Mouse (Mus musculus) heart, embryonic 14.5 days (tissue): ENCODE data around the gene Ptgis. TPM values are rescaled to one million over a fixed set of nuclear protein-coding genes. Genes with fewer than 3 reads are reported as not detected.

Source experiments
- ATAC-seq: fragments of 200-750 bp; cut with Nextera tagmentation; 2 replicates; pipeline ENCODE4 v1.8.0; 2017; ENCODE audit warnings: low read depth, moderate TSS enrichment; ENCODE audit not compliant: insufficient number of reproducible peaks, insufficient read depth, low FRiP score
- H3K27ac ChIP-seq, 2 experiments: fragments of 200-500 bp in 1 of 2; fragments of 300-500 bp in 1 of 2; sonication (generic) in 1 of 2; replicated peaks in 1 of 2; 2 replicates each; pipeline ENCODE4 v1.5.1; 2012 to 2014; ENCODE audit warnings: low read depth in 2 of 2, low read length in 2 of 2, control low read depth in 1 of 2, mild to moderate bottlenecking in 1 of 2, mixed read lengths in 1 of 2; ENCODE audit not compliant: control insufficient read depth in 1 of 2, insufficient read depth in 1 of 2
- H3K27me3 ChIP-seq: fragments of 300-500 bp; sonication (generic); 2 replicates; pipeline ENCODE4 v1.6.1; 2014; ENCODE audit warnings: mild to moderate bottlenecking, low read length, control low read depth; ENCODE audit not compliant: control insufficient read depth, insufficient read depth
- H3K36me3 ChIP-seq: fragments of 300-500 bp; sonication (generic); 2 replicates; pipeline ENCODE4 v1.6.1; 2014; ENCODE audit warnings: mild to moderate bottlenecking, control low read depth, low read length, mixed read lengths; ENCODE audit not compliant: control insufficient read depth, insufficient read depth
- H3K4me1 ChIP-seq, 2 experiments: fragments of 200-500 bp in 1 of 2; fragments of 300-500 bp in 1 of 2; sonication (generic) in 1 of 2; 2 replicates each; pipeline ENCODE4 v1.6.1; 2012 to 2014; ENCODE audit warnings: low read length in 2 of 2, control low read depth in 1 of 2, mixed read lengths in 1 of 2; ENCODE audit not compliant: control insufficient read depth in 2 of 2, insufficient read depth in 2 of 2
- H3K4me2 ChIP-seq: fragments of 300-500 bp; sonication (generic); 2 replicates; pipeline ENCODE4 v1.6.1; 2014; ENCODE audit warnings: mild to moderate bottlenecking, low read length
- H3K4me3 ChIP-seq, 2 experiments: fragments of 200-500 bp in 1 of 2; fragments of 300-500 bp in 1 of 2; sonication (generic) in 1 of 2; 2 replicates each; pipeline ENCODE4 v1.5.1; 2012 to 2014; ENCODE audit warnings: low read length in 2 of 2, mild to moderate bottlenecking in 2 of 2, control low read depth in 1 of 2, low read depth in 1 of 2, moderate library complexity in 1 of 2; ENCODE audit not compliant: control insufficient read depth in 1 of 2, insufficient read depth in 1 of 2
- H3K9ac ChIP-seq: fragments of 300-500 bp; sonication (generic); 2 replicates; pipeline ENCODE4 v1.6.1; 2014; ENCODE audit warnings: mild to moderate bottlenecking, low read length
- H3K9me3 ChIP-seq: fragments of 300-500 bp; sonication (generic); 2 replicates; pipeline ENCODE4 v1.6.1; 2016; ENCODE audit warnings: low read length, control low read depth; ENCODE audit not compliant: control insufficient read depth
- WGBS: fragments of 180-500 bp; shearing (Covaris S2); extraction: QIAGEN DNeasy Blood & Tissue Kit; methylation state at CpG from one replicate; pipeline ENCODE4 v1.1.7; 2014; 5-methylcytosine and 5-hydroxymethylcytosine counted together
- polyA plus RNA-seq: library from polyadenylated mRNA; unstranded; fragments of >200 nt; fragmentation: Nextera tagmentation; extraction: Ambion mirVana; gene quantifications from 2 replicates; pipeline ENCODE4 v1.2.1, GENCODE M21; 2014

Ptgis gene
- polyA plus RNA-seq, 1 experiment from 2014 or later, result 21.2 TPM

DNA sequence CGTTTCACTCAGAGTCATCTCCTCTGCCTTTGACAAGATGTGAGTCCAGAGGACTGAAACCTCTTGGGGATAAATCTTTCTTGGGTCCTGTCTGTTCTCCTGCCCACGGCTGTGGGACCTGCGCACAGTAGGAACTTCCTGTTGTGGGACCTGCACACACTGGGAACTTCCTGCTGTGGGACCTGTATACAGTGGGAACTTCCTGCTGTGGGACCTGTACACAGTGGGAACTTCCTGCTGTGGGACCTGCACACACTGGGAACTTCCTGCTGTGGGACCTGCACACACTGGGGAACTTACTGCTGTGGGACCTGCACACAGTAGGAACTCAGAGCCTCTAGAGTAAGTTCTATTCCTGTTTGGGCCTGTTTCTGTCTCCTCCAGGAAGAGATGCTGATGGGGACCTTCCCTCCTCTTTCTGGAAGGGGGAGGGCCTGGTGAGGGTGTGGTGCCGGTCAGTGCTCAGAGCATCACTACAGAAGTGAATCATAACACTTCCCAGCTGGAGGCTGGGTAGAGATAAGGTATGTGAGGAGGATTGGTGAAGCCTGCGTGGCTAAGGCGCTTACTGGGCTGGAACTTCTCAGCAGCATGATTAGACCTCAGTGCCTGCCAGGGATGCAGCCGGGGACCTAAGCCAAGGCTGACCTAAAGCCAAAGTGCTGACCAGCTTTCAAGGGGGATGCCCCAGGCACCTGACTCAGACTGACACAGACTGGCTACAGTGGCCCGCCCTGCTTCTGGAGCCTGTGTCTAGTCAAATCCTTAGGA is 22.8 kb upstream of the Ptgis start:
- no peaks in the 10 kb centered on the region for H3K36me3 ChIP-seq
- WGBS, result 53% methylated on average over 8 of the region's 8 CpGs
- peak; percentile 15; the same call in 1 of the 2 replicates for ATAC-seq
- H3K27me3 ChIP-seq, result no peaks in the 10 kb centered on the region
- H3K4me2 ChIP-seq, result no peak overlapping the region
- peaks cover 15 to 19% of the 10 kb centered on the region in 2 experiments for H3K4me1 ChIP-seq
- no peak overlapping the region for H3K4me3 ChIP-seq
- no peak overlapping the region for H3K9ac ChIP-seq
- H3K27ac ChIP-seq, result peak overlapping the region in 1 of 2 experiments; percentile 22; a peak in 1 of 4 replicates
- no peaks in the 10 kb centered on the region for H3K9me3 ChIP-seq

GRCm38 (mm10) chr2:167262433-167262832 is 22.0 kb upstream of the Ptgis start:
- 92% methylated on average over 10 of the region's 10 CpGs for WGBS
- Histone ChIP-seq H3K4me2 (no peak overlapping the region), H3K9ac (no peak overlapping the region), H3K27ac (no peak overlapping the region), H3K9me3 (no peaks in the 10 kb centered on the region), H3K4me1 (peaks cover 8 to 13% of the 10 kb centered on the region in 2 experiments; a peak in 3 of 4 replicates), H3K36me3 (no peaks in the 10 kb centered on the region), H3K27me3 (no peaks in the 10 kb centered on the region), H3K4me3 (no peak overlapping the region)
- no peak for ATAC-seq

DNA sequence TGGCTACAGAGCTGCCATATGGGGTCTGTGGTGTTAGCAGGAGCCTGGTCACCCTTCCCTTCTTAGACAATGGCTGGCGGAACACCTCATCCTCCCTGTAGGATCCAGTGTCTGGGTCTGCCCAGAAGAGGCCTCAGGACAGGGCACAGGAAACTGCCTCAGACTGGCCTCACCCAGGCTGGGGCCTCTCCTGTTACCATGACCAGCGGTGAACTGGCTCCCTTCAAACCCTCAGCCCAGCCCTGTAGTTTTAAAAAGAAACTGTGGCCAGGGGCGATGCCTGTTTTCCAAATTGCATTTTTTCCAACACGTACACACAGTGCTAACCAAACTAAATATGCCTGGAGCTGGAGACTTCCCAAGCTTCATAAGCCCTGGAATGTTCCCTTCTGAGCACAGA is 20.7 kb upstream of the Ptgis start:
- no peaks in the 10 kb centered on the region for H3K27me3 ChIP-seq
- no peak overlapping the region for H3K4me2 ChIP-seq
- H3K36me3 ChIP-seq, result no peaks in the 10 kb centered on the region
- H3K9me3 ChIP-seq, result no peaks in the 10 kb centered on the region
- no peak overlapping the region for H3K4me3 ChIP-seq
- no peak overlapping the region for H3K9ac ChIP-seq
- ATAC-seq, result no peak
- no peak overlapping the region; a peak in 1 of 4 replicates for H3K27ac ChIP-seq
- H3K4me1 ChIP-seq, result peaks cover 8 to 13% of the 10 kb centered on the region in 2 experiments; a peak in 2 of 4 replicates
- WGBS, result 68% methylated on average over 4 of the region's 4 CpGs

DNA sequence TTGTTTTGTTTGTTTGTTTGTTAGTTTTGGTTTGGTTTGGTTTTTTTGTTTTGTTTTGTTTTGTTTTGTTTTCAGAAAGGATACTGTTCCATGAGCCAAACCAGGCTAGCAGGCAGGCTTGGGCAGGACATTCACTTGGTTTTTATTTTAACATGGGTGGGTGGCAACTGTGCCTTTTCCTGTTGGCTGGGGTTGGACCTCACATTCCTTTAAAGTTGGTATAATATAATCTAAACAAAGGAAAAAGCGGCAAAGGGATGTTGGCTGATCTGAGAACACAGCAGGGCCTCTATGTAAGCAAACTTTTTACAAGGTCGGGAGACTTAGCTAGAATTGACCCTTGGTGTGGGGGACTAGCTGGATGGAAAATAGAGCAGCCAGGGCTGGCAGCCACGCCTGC is 17.4 kb upstream of the Ptgis start:
- no peaks in the 10 kb centered on the region for H3K9me3 ChIP-seq
- no peak overlapping the region for H3K27ac ChIP-seq
- no peak overlapping the region for H3K4me2 ChIP-seq
- no peak for ATAC-seq
- 64% methylated on average over 3 of the region's 3 CpGs for WGBS
- H3K27me3 ChIP-seq, result no peaks in the 10 kb centered on the region
- H3K9ac ChIP-seq, result no peak overlapping the region
- peaks cover 6 to 19% of the 10 kb centered on the region in 2 experiments; a peak in 3 of 4 replicates for H3K4me1 ChIP-seq
- no peak overlapping the region for H3K4me3 ChIP-seq
- no peaks in the 10 kb centered on the region for H3K36me3 ChIP-seq

- no peak for ATAC-seq
- Histone ChIP-seq H3K4me1 (peaks cover 22 to 29% of the 10 kb centered on the region in 2 experiments), H3K27me3 (no peaks in the 10 kb centered on the region), H3K4me2 (no peak overlapping the region), H3K9ac (no peak overlapping the region), H3K9me3 (no peaks in the 10 kb centered on the region), H3K4me3 (no peak overlapping the region), H3K27ac (peak overlapping the region in 1 of 2 experiments; percentile 63; a peak in 2 of 4 replicates), H3K36me3 (no peaks in the 10 kb centered on the region)
- WGBS, result 41% methylated on average over 6 of the region's 6 CpGs
Observed at GRCm38 (mm10) chr2:167254808-167255207, 14.4 kb upstream of the Ptgis start.

- Histone ChIP-seq H3K4me2 (no peak overlapping the region), H3K4me3 (no peak overlapping the region), H3K27ac (peak overlapping the region in 1 of 2 experiments; percentile 63; a peak in 2 of 4 replicates), H3K9ac (no peak overlapping the region), H3K4me1 (peaks cover 22 to 29% of the 10 kb centered on the region in 2 experiments), H3K9me3 (no peaks in the 10 kb centered on the region), H3K36me3 (no peaks in the 10 kb centered on the region), H3K27me3 (no peaks in the 10 kb centered on the region)
- WGBS, result 46% methylated on average over 7 of the region's 7 CpGs
- ATAC-seq, result peak; percentile 74; the same call in 1 of the 2 replicates
Observed at GRCm38 (mm10) chr2:167254185-167254584, 13.8 kb upstream of the Ptgis start.

DNA sequence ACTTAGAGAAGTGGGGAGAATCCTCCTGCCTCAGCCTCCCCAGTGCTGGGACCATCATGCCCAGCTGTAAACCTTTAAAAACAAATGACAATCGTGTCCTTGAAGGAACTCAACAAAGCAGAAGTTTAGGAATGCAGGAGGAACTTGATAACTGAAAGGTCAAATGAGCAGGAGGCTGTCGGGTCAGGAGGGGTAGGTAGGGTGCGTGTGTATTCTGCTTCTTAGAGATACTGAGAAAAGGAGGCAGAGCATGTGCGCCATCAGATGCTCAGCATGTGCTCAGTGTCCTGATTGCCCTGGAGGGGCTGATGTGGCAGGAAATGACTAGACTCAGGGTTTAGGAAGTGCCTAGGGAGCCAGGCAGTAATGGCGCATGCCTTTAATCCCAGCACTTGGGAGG is 13.1 kb upstream of the Ptgis start:
- WGBS, result 67% methylated on average over 5 of the region's 5 CpGs
- Histone ChIP-seq H3K27me3 (no peaks in the 10 kb centered on the region), H3K9ac (no peak overlapping the region), H3K9me3 (no peaks in the 10 kb centered on the region), H3K4me3 (no peak overlapping the region), H3K4me1 (peaks cover 22 to 29% of the 10 kb centered on the region in 2 experiments), H3K36me3 (no peaks in the 10 kb centered on the region), H3K4me2 (no peak overlapping the region), H3K27ac (no peak overlapping the region)
- no peak for ATAC-seq
